Mouse (Mus musculus) bone marrow macrophage, adult 2 months (primary cell): ENCODE results near the gene Btnl2.

ENCODE experiments used
- CTCF ChIP-seq: IDR thresholded peaks from 2 replicates; pipeline ENCODE4 v1.5.1; 2012; ENCODE audit warnings: low read depth, mild to moderate bottlenecking, low read length, moderate library complexity
- POLR2A ChIP-seq: IDR thresholded peaks from 2 replicates; pipeline ENCODE4 v1.6.1; 2012; ENCODE audit warnings: mild to moderate bottlenecking, low read depth, low read length, borderline replicate concordance

DNA sequence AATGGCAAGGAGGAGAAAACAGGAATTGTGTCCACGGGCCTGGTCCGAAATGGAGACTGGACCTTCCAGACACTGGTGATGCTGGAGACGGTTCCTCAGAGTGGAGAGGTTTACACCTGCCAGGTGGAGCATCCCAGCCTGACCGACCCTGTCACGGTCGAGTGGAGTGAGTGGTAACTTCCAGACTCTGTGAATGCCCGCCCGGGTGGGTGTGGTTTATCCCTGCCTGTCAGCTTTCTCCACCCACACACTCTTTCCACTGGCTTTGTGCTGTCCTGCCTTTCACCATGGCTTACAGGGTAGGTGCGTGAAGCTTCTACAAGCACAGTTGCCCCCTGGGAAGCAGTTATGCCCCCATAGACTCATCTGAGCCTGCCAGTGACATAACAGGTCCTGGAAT, 40.3 kb upstream of the Btnl2 start:
- no peak for TF ChIP-seq POLR2A
- TF ChIP-seq CTCF = no peak
